Mouse (Mus musculus) adrenal gland (tissue): ENCODE measurements around the gene Polr3e.

Experiments used
- intact Hi-C: fragments of 180-260 bp; cut with DNase I; formaldehyde crosslinking; loops from one replicate; pipeline ENCODE4 v1.15.1; 2025
- long read RNA-seq, 2 experiments: library from polyadenylated mRNA; unstranded; transcript quantifications; one replicate each; pipeline ENCODE4 v2.0.0; 2020; ENCODE audit warnings: borderline replicate concordance in 1 of 2; ENCODE audit not compliant: insufficient replicate concordance in 1 of 2

Gene Polr3e
- long read RNA-seq, experiment 1, full-length matches to known transcripts, result 7 of 18 reads
- long read RNA-seq, experiment 1, partial matches to known transcripts, result 2 of 18 reads
- long read RNA-seq, experiment 1, other reads (novel, unspliced or antisense), result 9 of 18 reads
- long read RNA-seq, experiment 2, full-length matches to known transcripts, result 12 of 21 reads
- long read RNA-seq, experiment 2, partial matches to known transcripts, result 1 of 21 reads
- long read RNA-seq, experiment 2, other reads (novel, unspliced or antisense), result 8 of 21 reads

- intact Hi-C loops, result loop anchor here (1.0 to 10.0 kb wide), 2 partner anchors 83 to 283 kb away; partner anchors contain the start of gene Uqcrc2
These were observed at the start of gene Polr3e for GRCm38 (mm10) chr7:120917592-120918461. TSS of gene Polr3e (plus strand) at chr7:120917744.

- intact Hi-C loops, result no loop called here
These were observed 47.7 kb upstream of the Polr3e start for GRCm38 (mm10) chr7:120869883-120870282.

- intact Hi-C loops, result no loop called here
These were observed 47.0 kb upstream of the Polr3e start for GRCm38 (mm10) chr7:120870431-120871008.

- intact Hi-C loops, result no loop called here
These were observed 44.5 kb upstream of the Polr3e start for GRCm38 (mm10) chr7:120873083-120873482.

- intact Hi-C loops, result no loop called here
These were observed 43.5 kb upstream of the Polr3e start for GRCm38 (mm10) chr7:120874021-120874420.

- intact Hi-C loops, result no loop called here
These were observed 42.6 kb upstream of the Polr3e start for GRCm38 (mm10) chr7:120874764-120875539.

GRCm38 (mm10) chr7:120875540-120876388 is 41.8 kb upstream of the Polr3e start:
- intact Hi-C loops, result no loop called here

GRCm38 (mm10) chr7:120878271-120878670 is 39.3 kb upstream of the Polr3e start:
- intact Hi-C loops, result no loop called here

GRCm38 (mm10) chr7:120879972-120880371 is 37.6 kb upstream of the Polr3e start:
- intact Hi-C loops, result no loop called here

GRCm38 (mm10) chr7:120880770-120881169 is 36.8 kb upstream of the Polr3e start:
- intact Hi-C loops, result no loop called here

- intact Hi-C loops, result no loop called here
These were observed 36.1 kb upstream of the Polr3e start for GRCm38 (mm10) chr7:120881451-120881850.

GRCm38 (mm10) chr7:120882674-120883073 is 34.9 kb upstream of the Polr3e start:
- intact Hi-C loops, result no loop called here

- intact Hi-C loops, result no loop called here
These were observed 33.8 kb upstream of the Polr3e start for GRCm38 (mm10) chr7:120883523-120884290.

- intact Hi-C loops, result no loop called here
These were observed 32.8 kb upstream of the Polr3e start for GRCm38 (mm10) chr7:120884746-120885145.

- intact Hi-C loops, result no loop called here
These were observed 24.4 kb upstream of the Polr3e start for GRCm38 (mm10) chr7:120893123-120893522.

- intact Hi-C loops, result no loop called here
These were observed 20.5 kb upstream of the Polr3e start for GRCm38 (mm10) chr7:120897054-120897453.

- intact Hi-C loops, result no loop called here
These were observed 19.7 kb upstream of the Polr3e start for GRCm38 (mm10) chr7:120897711-120898335.

GRCm38 (mm10) chr7:120900191-120900590 is 17.4 kb upstream of the Polr3e start:
- intact Hi-C loops, result no loop called here

- intact Hi-C loops, result no loop called here
These were observed 15.8 kb upstream of the Polr3e start for GRCm38 (mm10) chr7:120901701-120902100.
